Mouse (Mus musculus) C2C12 (cell line): ENCODE data around the gene Tpm1.
A peak's percentile ranks its signal among the peaks of the same experiment; 100 is the strongest.

Source experiments
- CTCF ChIP-seq: IDR thresholded peaks from one replicate; pipeline ENCODE4 v1.5.1; 2011; ENCODE audit not compliant: control insufficient read depth, insufficient read depth, insufficient read length
- FOSL1 ChIP-seq: IDR thresholded peaks from one replicate; pipeline ENCODE4 v1.8.0; 2011; ENCODE audit warnings: mild to moderate bottlenecking, low read length; ENCODE audit not compliant: poor library complexity, insufficient read depth, severe bottlenecking
- MAX ChIP-seq: IDR thresholded peaks from one replicate; pipeline ENCODE4 v1.6.1; 2011; ENCODE audit warnings: mild to moderate bottlenecking, control low read depth

GRCm38 (mm10) chr9:66990046-66990445, 59.2 kb downstream of the Tpm1 start:
- TF ChIP-seq CTCF (no peak), FOSL1 (peak; percentile 15), MAX (no peak)
